Mouse (Mus musculus): ENCODE measurements around the gene Ezr. TPM values are rescaled to one million over a fixed set of nuclear protein-coding genes. Genes with fewer than 3 reads are reported as not detected.

Ezr gene
- polyA plus RNA-seq, 1 experiment: 10.2 TPM

DNA sequence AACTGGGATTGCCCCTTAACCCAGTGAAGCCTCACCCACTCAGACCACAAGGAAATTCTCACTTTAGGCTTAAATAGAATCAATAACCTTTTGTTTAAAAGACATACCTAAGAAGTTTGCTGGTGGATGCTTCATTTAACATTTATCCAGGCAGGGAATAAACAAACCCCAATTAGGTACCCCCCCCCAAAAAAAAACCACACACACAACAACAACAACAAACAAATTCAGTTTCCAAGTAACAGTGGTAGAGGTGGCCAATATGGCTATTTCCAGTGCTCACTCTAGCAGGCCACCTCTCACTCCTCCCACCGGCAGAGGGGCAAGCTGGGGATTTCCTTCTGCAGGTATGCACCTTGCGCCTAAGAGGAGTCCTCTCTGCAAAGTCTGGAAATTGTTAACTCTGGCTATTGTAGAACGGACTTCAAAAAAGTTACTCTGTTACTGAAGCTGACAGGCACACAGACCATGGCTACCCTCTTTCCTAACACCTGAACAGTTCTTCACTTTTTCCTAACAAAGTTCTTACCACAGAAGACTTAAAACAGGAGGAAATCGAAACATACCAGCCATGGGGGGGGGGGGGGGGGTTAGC lies 2.0 kb downstream of the Ezr start:
- TF ChIP-seq GATA1 (IDR thresholded peaks at IDR 0.05; ENCODE audit: low read length) (no peak), TAL1 (IDR thresholded peaks at IDR 0.05; ENCODE audit: low read length) (no peak)
- peaks cover 72% of the 10 kb centered on the region for H3K4me1 ChIP-seq (ENCODE audit: control insufficient read depth)
- peak overlapping the region; percentile 88 for H3K4me3 ChIP-seq (replicated peaks)
- H3K36me3 ChIP-seq (ENCODE audit: control insufficient read depth): peaks cover 24% of the 10 kb centered on the region
- no peaks in the 10 kb centered on the region for H3K27me3 ChIP-seq (ENCODE audit: control insufficient read depth)
- H3K9me3 ChIP-seq (ENCODE audit: control insufficient read depth, low read length): no peaks in the 10 kb centered on the region

DNA sequence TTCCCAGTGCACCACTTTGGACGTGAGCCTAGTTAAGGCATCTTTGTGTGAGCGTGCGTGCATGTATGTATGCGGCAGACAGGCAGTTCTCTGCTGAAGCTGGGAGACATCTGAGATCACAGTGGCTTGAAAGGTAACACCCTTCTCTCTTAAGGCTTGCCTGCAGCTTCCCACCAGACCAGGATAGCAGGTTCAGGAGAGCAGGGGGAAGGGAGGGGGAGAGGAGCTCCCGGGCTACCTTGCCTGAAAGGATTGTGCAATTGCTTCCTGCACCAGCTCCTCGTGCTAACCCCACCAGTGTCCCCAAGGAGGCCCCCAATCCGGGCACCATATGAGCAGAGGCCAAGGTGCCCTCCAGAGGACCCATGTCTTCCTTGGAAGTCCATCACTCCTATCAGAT lies 3.0 kb downstream of the Ezr start:
- TF ChIP-seq TAL1 (IDR thresholded peaks at IDR 0.05; ENCODE audit: low read length) (no peak), GATA1 (IDR thresholded peaks at IDR 0.05; ENCODE audit: low read length) (no peak)

DNA sequence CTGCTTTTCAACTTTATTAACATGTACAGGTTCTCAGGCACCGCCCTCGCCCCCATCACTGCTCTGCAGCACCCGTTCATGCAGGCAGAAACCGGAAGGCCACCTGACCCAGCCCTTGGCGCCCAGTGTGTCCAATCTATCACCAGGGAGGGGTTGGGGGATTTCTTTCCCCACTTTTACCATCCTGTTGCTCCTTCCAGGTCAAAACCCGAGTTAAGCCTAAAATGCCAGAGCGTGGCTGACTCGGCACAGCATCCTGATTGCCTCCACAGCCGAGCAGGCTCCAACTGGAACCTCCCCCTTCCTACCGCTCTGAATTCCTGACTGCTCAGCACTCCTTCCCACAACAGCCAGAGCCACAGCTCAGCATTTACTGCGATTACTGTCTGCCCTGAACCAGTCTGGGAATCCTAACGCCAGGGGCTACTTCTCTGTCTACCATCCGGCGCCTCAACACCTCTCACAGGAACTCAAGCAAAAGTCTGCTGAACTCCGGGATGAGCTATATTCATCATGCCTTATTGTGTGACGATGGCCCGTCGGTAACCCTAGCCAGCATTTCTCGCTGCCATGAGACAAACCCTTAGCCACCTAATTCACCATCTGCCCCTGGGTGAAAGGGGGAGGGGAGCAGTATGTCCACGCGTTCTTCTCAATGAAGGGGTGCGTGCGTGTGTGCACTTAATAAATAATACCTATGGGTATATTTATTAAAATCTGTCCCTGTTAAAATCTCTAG lies 3.6 kb downstream of the Ezr start:
- peak overlapping the region; percentile 88 for H3K4me3 ChIP-seq (replicated peaks)
- H3K4me1 ChIP-seq (ENCODE audit: control insufficient read depth): peaks cover 83% of the 10 kb centered on the region
- peaks cover 35% of the 10 kb centered on the region for H3K36me3 ChIP-seq (ENCODE audit: control insufficient read depth)
- H3K27me3 ChIP-seq (ENCODE audit: control insufficient read depth): no peaks in the 10 kb centered on the region
- TF ChIP-seq GATA1 (IDR thresholded peaks at IDR 0.05; ENCODE audit: low read length): no peak
- no peak for TF ChIP-seq TAL1 (IDR thresholded peaks at IDR 0.05; ENCODE audit: low read length)
- no peaks in the 10 kb centered on the region for H3K9me3 ChIP-seq (ENCODE audit: control insufficient read depth, low read length)

More for the DNA sequence above, 3.0 kb downstream of the Ezr start:
- Histone ChIP-seq H3K27me3 (ENCODE audit: control insufficient read depth) (no peaks in the 10 kb centered on the region), H3K4me1 (ENCODE audit: control insufficient read depth) (peaks cover 77% of the 10 kb centered on the region), H3K36me3 (ENCODE audit: control insufficient read depth) (peaks cover 30% of the 10 kb centered on the region), H3K4me3 (replicated peaks) (peak overlapping the region; percentile 88), H3K9me3 (ENCODE audit: control insufficient read depth, low read length) (no peaks in the 10 kb centered on the region)

DNA sequence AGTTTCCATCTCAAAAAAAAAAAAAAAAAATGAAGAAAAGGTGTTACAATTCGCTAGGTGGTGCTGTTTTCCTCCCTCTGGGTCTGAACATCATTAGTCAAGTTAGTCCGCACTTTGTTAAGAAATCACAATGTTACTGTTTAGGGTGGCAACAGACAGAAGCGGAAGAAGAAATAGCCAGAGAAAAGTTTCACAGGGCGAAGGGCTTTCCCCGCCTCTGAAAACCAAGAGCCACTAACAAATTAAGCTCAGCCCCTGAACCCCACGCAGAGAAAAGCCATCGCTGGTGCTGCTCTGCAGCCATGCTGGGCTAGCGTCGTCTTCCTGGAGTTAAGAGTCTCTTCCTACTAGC lies 4.3 kb downstream of the Ezr start:
- Histone ChIP-seq H3K4me1 (ENCODE audit: control insufficient read depth) (peaks cover 83% of the 10 kb centered on the region), H3K27me3 (ENCODE audit: control insufficient read depth) (no peaks in the 10 kb centered on the region), H3K9me3 (ENCODE audit: control insufficient read depth, low read length) (no peaks in the 10 kb centered on the region), H3K36me3 (ENCODE audit: control insufficient read depth) (peaks cover 42% of the 10 kb centered on the region), H3K4me3 (replicated peaks) (peak overlapping the region; percentile 88)
- TF ChIP-seq GATA1 (IDR thresholded peaks at IDR 0.05; ENCODE audit: low read length): no peak
- no peak for TF ChIP-seq TAL1 (IDR thresholded peaks at IDR 0.05; ENCODE audit: low read length)

DNA sequence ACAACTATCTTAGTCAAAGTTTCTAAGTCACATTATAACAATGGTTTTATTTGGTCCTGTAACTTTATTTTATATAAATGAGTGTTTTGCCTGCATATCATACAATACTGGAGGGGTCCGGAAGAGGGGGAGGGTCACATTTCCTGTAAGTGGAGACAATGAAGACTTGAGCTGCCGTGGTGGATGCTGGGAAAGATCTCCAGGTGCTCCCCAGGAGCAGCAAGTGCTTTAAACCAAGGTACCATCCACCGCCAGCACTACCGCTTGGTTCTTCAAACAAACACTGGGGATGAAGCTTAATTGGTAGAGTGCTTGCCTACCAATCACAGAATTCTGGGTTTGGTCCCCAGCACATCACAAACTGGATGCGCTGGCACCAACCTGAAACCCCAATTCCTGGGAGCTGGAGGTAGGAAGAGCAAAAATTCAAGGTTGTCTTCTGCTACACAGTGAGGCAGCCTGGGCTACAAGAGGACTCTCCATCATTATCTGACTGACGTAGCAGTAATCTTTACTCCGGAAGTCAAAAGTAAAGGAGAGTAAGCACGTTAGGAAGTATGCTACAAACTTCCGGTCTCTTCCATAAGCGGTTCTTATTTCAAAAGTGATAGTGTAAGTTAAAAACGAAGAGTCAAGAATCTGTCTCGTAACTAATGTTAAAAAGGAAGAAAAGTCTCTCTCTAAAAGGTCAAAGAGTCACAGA lies 4.8 kb downstream of the Ezr start:
- TF ChIP-seq TAL1 (IDR thresholded peaks at IDR 0.05; ENCODE audit: low read length) (no peak), GATA1 (IDR thresholded peaks at IDR 0.05; ENCODE audit: low read length) (no peak)
- peaks cover 42% of the 10 kb centered on the region for H3K36me3 ChIP-seq (ENCODE audit: control insufficient read depth)
- no peak overlapping the region for H3K4me3 ChIP-seq (replicated peaks)
- H3K27me3 ChIP-seq (ENCODE audit: control insufficient read depth): no peaks in the 10 kb centered on the region
- H3K9me3 ChIP-seq (ENCODE audit: control insufficient read depth, low read length): no peaks in the 10 kb centered on the region
- H3K4me1 ChIP-seq (ENCODE audit: control insufficient read depth): peaks cover 83% of the 10 kb centered on the region

DNA sequence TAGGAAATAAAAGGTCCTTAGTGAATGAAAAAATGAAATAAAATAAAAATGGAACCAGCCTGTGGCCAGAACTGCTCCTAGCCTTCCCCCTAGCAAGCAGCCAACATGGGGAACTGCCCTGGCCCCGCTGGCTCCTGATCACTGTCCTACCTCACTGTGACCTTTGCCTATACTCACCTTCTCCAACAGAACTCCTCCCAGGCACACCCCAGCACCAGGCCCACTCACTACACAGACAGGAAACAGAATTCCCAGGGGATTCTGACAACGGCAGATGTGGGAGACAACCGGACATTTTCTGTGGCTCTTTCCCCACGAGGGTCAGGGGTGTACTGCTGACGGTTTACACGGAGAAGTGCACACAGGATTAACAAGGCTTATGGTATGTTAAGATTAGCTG lies 5.5 kb downstream of the Ezr start:
- Histone ChIP-seq H3K27me3 (ENCODE audit: control insufficient read depth) (no peaks in the 10 kb centered on the region), H3K4me1 (ENCODE audit: control insufficient read depth) (peaks cover 86% of the 10 kb centered on the region), H3K36me3 (ENCODE audit: control insufficient read depth) (peaks cover 47% of the 10 kb centered on the region), H3K4me3 (replicated peaks) (no peak overlapping the region), H3K9me3 (ENCODE audit: control insufficient read depth, low read length) (no peaks in the 10 kb centered on the region)
- TF ChIP-seq GATA1 (IDR thresholded peaks at IDR 0.05; ENCODE audit: low read length): no peak

DNA sequence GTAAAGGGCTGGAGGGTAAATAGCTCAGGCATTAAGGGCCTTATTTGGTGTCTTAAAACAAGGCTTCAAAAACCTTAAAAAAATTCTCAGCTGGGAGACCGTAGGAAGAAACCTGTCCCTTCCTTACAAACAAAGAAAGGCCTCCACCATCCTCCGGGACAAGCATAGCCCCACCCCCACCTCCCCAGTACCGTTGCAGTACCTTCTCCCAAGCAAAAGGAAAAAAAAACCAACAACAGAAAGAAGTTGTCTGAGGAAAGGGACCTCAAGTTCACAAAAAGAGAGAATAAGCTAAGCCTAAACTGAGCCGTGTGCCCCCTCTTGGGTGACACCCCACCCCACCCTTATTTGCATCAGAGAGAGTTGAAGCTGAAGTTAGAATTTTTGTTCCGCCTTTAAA lies 6.0 kb downstream of the Ezr start:
- H3K9me3 ChIP-seq (ENCODE audit: control insufficient read depth, low read length): no peaks in the 10 kb centered on the region
- no peaks in the 10 kb centered on the region for H3K27me3 ChIP-seq (ENCODE audit: control insufficient read depth)
- H3K4me3 ChIP-seq (replicated peaks): no peak overlapping the region
- H3K36me3 ChIP-seq (ENCODE audit: control insufficient read depth): peaks cover 52% of the 10 kb centered on the region
- TF ChIP-seq TAL1 (IDR thresholded peaks at IDR 0.05; ENCODE audit: low read length): no peak
- TF ChIP-seq GATA1 (IDR thresholded peaks at IDR 0.05; ENCODE audit: low read length): no peak
- H3K4me1 ChIP-seq (ENCODE audit: control insufficient read depth): peaks cover 83% of the 10 kb centered on the region

DNA sequence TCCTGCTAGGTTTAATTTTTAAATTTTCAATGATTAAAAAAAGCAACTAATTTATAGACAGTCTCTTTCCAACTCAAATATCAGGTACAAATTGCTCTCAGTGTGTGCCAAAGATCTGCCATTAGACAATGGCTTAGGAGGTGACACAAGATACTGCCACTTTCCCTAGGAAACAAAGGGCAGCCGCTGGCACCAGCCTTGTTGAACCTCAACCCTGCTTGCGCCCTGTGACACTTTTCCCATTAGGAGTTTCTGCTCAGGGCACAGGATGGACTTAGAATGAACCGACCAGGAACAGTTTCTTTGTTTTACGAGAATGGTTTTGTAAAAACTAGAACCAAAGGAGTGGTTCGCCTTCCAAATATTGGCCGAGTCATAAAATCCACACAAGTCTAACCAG lies 6.5 kb downstream of the Ezr start:
- H3K36me3 ChIP-seq (ENCODE audit: control insufficient read depth): peaks cover 56% of the 10 kb centered on the region
- peaks cover 81% of the 10 kb centered on the region for H3K4me1 ChIP-seq (ENCODE audit: control insufficient read depth)
- no peaks in the 10 kb centered on the region for H3K27me3 ChIP-seq (ENCODE audit: control insufficient read depth)
- H3K9me3 ChIP-seq (ENCODE audit: control insufficient read depth, low read length): no peaks in the 10 kb centered on the region
- no peak overlapping the region for H3K4me3 ChIP-seq (replicated peaks)
- TF ChIP-seq GATA1 (IDR thresholded peaks at IDR 0.05; ENCODE audit: low read length) (no peak), TAL1 (IDR thresholded peaks at IDR 0.05; ENCODE audit: low read length) (no peak)

DNA sequence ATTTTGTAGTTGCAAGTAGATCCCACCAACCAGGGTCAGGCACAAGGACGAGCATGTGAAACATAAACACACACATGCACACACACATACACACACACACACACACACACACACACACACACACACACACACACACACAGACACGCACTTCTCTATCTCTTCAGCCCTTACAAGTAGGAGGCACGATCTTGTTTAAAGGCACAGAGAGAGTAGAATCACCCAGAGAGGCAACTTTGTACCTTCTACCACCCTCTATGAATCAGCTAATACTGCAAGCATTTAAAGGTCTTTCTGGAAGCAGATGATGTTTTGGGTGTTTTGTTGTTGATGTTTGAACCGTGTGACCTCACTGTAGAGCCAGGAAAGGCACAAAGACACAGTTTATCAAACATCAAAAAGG lies 6.9 kb downstream of the Ezr start:
- Histone ChIP-seq H3K4me3 (replicated peaks) (no peak overlapping the region), H3K4me1 (ENCODE audit: control insufficient read depth) (peaks cover 76% of the 10 kb centered on the region), H3K9me3 (ENCODE audit: control insufficient read depth, low read length) (no peaks in the 10 kb centered on the region), H3K27me3 (ENCODE audit: control insufficient read depth) (no peaks in the 10 kb centered on the region), H3K36me3 (ENCODE audit: control insufficient read depth) (peaks cover 60% of the 10 kb centered on the region)
- TF ChIP-seq GATA1 (IDR thresholded peaks at IDR 0.05; ENCODE audit: low read length) (no peak), TAL1 (IDR thresholded peaks at IDR 0.05; ENCODE audit: low read length) (no peak)
